Mouse (Mus musculus) 3T3-L1 (cell line): ENCODE results near the gene Clca3a1.

Experiments used
- DNase-seq: peaks from one replicate; pipeline ENCODE4 v3.0.0-alpha.2; 2015; ENCODE audit warnings: low read depth, low spot score

The Clca3a1 gene

DNA sequence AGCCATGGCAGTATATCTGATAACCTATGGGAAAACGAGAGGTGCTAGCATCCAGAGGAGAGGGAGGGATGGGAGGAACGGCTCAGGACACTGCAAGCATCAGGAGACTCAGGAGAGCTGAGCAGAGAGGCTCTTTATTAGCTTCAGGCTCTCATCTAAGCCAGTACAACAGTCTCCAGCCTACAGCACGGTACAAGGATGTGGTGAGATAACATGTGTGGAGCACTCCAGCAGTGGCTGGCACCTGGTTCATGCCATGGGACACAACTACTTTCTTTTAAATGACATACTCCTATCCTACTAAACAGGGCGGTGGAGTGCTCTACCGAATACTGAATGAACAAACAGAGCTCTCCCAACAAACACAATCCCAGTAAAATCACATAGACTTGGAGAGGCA, 79.2 kb downstream of the Clca3a1 start:
- DNase-seq = no peak

DNA sequence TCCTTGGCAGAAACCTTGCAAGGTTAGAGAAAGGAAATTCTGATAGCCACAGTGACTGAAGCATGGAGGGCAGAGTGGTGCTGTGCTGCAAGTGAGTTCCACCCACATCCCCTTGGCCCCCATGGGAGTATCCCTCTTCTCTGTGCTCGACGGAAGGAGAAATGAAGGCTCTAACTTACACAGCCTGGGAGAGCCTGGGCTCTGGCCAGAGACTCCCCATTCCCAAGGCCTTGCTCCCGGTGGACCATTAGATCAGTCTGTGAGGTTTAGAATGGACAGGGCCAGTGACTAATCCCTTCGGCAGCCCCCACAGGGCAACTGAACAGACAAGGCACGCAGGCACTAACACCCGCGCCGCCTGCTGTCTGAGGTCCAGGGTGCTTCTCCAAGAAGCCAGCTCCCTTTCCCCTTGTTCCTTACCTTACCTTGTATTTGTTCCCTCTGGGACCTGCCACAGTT, 81.0 kb downstream of the Clca3a1 start:
- peak; percentile 94 for DNase-seq
